Mouse (Mus musculus): ENCODE results near the gene Mocs2.

GRCm38 (mm10) chr13:114874738-114875137, 56.7 kb downstream of the Mocs2 start:
- TF ChIP-seq CTCF (IDR thresholded peaks at IDR 0.05; ENCODE audit: low read depth, low read length) (no peak), POLR2A (IDR thresholded peaks at IDR 0.05; ENCODE audit: extremely low read depth, insufficient read depth, low read length) (no peak)

All from liver, adult 2 months (tissue).